ENCODE assay signal across 9 mouse cellular contexts in genomic region chr5:111570826-111571225, GRCm38 (mm10).
DNase-seq lines count a peak whose midpoint lies in the region; ATAC-seq and TF ChIP-seq lines count a peak whose summit lies in the region.
"Had no signal": no experiment of that assay in that cellular context is flagged by ENCODE, and none has a peak within 500 bp of the region (broad histone marks: within the 10 kb centered on the region; RNA-seq: fewer than 3 reads in every experiment).

No protein-coding gene starts in this region.

- H3K27me3 ChIP-seq in limb, embryonic 13.5 days: peaks cover 35% of the 10 kb centered on the region
- peaks cover 70% of the 10 kb centered on the region for H3K27me3 ChIP-seq in limb, embryonic 10.5 days (ENCODE audit: low read depth, poor library complexity, severe bottlenecking)
- H3K27me3 ChIP-seq in embryonic facial prominence, embryonic 13.5 days: no peaks in the 10 kb centered on the region
- no peaks in the 10 kb centered on the region for H3K27me3 ChIP-seq in hindbrain, postnatal 0 days (ENCODE audit: insufficient read depth, low read length)

- no peak overlapping the region for H3K4me2 ChIP-seq in limb, embryonic 13.5 days (replicated peaks)
- no peak overlapping the region for H3K4me2 ChIP-seq in embryonic facial prominence, embryonic 13.5 days
- H3K4me2 ChIP-seq in hindbrain, postnatal 0 days (ENCODE audit: low read depth, low read length): no peak overlapping the region

- H3K36me3 ChIP-seq in limb, embryonic 13.5 days: no peaks in the 10 kb centered on the region
- H3K36me3 ChIP-seq in limb, embryonic 10.5 days: no peaks in the 10 kb centered on the region
- H3K36me3 ChIP-seq in embryonic facial prominence, embryonic 13.5 days: no peaks in the 10 kb centered on the region
- H3K36me3 ChIP-seq in hindbrain, postnatal 0 days (ENCODE audit: insufficient read depth, low read length): no peaks in the 10 kb centered on the region

- 8% methylated on average over 10 of the region's 10 CpGs for WGBS in limb, embryonic 13.5 days
- 4% methylated on average over 10 of the region's 10 CpGs for WGBS in limb, embryonic 10.5 days
- WGBS in embryonic facial prominence, embryonic 13.5 days: 27% methylated on average over 10 of the region's 10 CpGs
- 11% methylated on average over 10 of the region's 10 CpGs for WGBS in hindbrain, postnatal 0 days

- peak; percentile 55; the same call in 1 of the 2 replicates for ATAC-seq in limb, embryonic 13.5 days (ENCODE audit: low FRiP score, low read depth)
- ATAC-seq in embryonic facial prominence, embryonic 13.5 days (ENCODE audit: insufficient number of reproducible peaks, insufficient read depth, low FRiP score, low TSS enrichment, low read depth): no peak
- no peak for ATAC-seq in hindbrain, postnatal 0 days
- ATAC-seq in inflammation-experienced regulatory T-cells, adult 6 months: no peak

- H3K9ac ChIP-seq in limb, embryonic 13.5 days: no peak overlapping the region
- 0 out of 2 replicates have a peak overlapping the region, but pooled peaks have one; percentile 36 for H3K9ac ChIP-seq in embryonic facial prominence, embryonic 13.5 days
- no peak overlapping the region for H3K9ac ChIP-seq in hindbrain, postnatal 0 days (replicated peaks; ENCODE audit: low read length)

- H3K4me1 ChIP-seq in limb, embryonic 13.5 days: peaks cover 42% of the 10 kb centered on the region
- peaks cover 34% of the 10 kb centered on the region for H3K4me1 ChIP-seq in limb, embryonic 10.5 days
- H3K4me1 ChIP-seq in embryonic facial prominence, embryonic 13.5 days: peaks cover 36% of the 10 kb centered on the region
- H3K4me1 ChIP-seq in hindbrain, postnatal 0 days (ENCODE audit: insufficient read depth, low read length): peaks cover 4% of the 10 kb centered on the region; the same call in 1 of the 2 replicates

- no peak overlapping the region for H3K27ac ChIP-seq in limb, embryonic 13.5 days
- no peak overlapping the region for H3K27ac ChIP-seq in limb, embryonic 10.5 days
- peak overlapping the region; percentile 16; the same call in 1 of the 2 replicates for H3K27ac ChIP-seq in embryonic facial prominence, embryonic 13.5 days
- H3K27ac ChIP-seq in hindbrain, postnatal 0 days: no peak overlapping the region
- H3K27ac ChIP-seq: macrophage had no signal

- DNase-seq in limb, embryonic 10.5 days (ENCODE audit: low spot score): no peak
- DNase-seq in hindbrain, postnatal 0 days (ENCODE audit: low spot score): peak; percentile 12
- peak; percentile 22 for DNase-seq in lung, postnatal 36 days
- no peak for DNase-seq in thymus, postnatal 14 days
- DNase-seq in adrenal gland, adult 2 months: no peak

- TF ChIP-seq CTCF in hindbrain, postnatal 0 days (IDR thresholded peaks at IDR 0.05; ENCODE audit: low read depth): no peak

- H3K9me3 ChIP-seq in limb, embryonic 13.5 days: no peaks in the 10 kb centered on the region
- H3K9me3 ChIP-seq in limb, embryonic 10.5 days (replicated peaks): no peaks in the 10 kb centered on the region
- 0 out of 2 replicates have a peak, but pooled peaks cover 5% of the 10 kb centered on the region for H3K9me3 ChIP-seq in embryonic facial prominence, embryonic 13.5 days
- no peaks in the 10 kb centered on the region for H3K9me3 ChIP-seq in hindbrain, postnatal 0 days (ENCODE audit: low read length)

- no peak overlapping the region for H3K4me3 ChIP-seq in limb, embryonic 13.5 days
- no peak overlapping the region for H3K4me3 ChIP-seq in limb, embryonic 10.5 days
- H3K4me3 ChIP-seq in embryonic facial prominence, embryonic 13.5 days: no peak overlapping the region
- H3K4me3 ChIP-seq in hindbrain, postnatal 0 days (ENCODE audit: low read length): no peak overlapping the region

Comparison
In these comparisons a context has a peak if more than half of its experiments do, and no peak if none do; other contexts are left out.
1. DNase-seq: peak in hindbrain, postnatal 0 days (single experiment) and lung, postnatal 36 days (single experiment); none in limb, embryonic 10.5 days (single experiment), thymus, postnatal 14 days (single experiment) and adrenal gland, adult 2 months (single experiment).